Mouse (Mus musculus) cerebral cortex, adult 2 months (tissue): Measurements from ENCODE around the gene S100a1.

Experiments used
- WGBS: fragments of 180-500 bp; shearing (Covaris S2); methylation state at CpG from one replicate; pipeline ENCODE4 v1.1.7; 2018; 5-methylcytosine and 5-hydroxymethylcytosine counted together

S100a1 gene

DNA sequence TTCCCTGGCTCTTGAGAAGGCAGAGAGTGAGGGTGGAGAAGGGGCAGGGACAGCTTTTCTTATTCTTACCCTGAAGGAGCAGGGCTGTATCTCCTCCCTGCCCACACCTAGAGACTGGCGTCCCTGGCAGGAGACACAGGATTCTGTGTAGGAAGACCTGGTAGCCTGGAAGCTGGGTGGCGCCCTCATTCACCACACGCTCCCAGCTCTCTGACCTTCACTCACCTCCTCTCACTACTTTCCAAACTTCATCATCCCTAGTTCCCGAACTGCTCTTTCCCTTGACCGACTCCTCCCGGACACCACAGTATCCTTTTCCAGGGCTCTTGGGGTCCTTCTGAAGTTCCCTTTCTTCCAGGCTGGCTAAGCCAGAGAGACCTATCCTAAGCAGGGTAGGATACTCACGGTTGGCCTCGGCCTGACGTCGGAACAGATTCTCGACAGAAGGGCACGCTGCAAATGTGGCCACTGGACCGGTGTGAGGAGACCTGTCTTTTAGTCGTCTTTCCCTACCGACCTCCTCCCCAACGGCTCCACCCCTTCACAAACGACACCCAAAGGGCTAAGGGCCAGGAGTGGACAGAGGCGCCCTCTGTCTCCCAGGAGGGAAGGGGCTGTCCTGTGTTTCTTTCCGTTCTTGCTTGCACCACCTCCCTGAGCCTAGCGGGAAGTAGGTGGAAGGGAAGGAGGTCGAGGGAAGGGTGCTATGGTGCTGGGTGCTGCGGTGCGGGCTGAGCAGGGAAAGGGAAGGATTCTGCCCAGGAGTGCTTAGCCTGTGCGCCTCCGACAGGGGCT, at the start of gene S100a1, which contains the start of gene S100a13:
S100a1 (minus strand) TSS at position 597 of the 795 bp plus-strand sequence.
S100a13 (plus strand) TSS at position 640 of the 795 bp plus-strand sequence.
- 9% methylated on average over 25 of the region's 25 CpGs for WGBS

DNA sequence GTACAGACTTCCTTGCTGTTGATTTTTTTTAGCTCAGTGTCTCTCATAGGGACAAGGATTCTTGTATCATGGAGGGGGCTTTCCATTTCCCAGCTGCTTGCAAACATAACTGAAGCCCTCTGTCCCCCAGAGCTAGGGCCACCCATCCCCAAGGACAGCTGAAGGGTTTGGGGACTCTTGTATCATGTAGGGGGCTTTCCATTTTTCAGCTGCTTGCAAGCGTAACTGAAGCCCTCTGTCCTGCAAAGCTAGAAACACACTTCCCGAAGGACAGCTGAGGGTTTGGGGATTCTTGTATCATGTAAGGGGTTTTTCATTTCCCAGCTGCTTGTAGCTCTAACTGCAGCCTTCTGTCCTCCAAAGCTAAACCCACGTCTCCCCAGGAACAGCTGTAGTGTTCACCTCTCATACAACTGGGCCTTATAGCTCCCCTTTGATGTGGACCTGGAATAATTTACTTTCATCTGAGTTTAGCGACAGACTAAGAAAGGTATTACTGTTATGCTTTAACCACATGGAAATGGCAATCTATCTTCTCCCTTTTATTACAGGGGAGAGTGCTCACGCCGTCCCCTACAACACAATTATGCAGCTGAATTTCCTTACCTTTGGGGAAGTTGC, 45.9 kb upstream of the S100a1 start, which contains the start of gene S100a3:
S100a3 (plus strand) TSS at position 571 of the 621 bp plus-strand sequence.
- WGBS: 88% methylated on average over 6 of the region's 6 CpGs

DNA sequence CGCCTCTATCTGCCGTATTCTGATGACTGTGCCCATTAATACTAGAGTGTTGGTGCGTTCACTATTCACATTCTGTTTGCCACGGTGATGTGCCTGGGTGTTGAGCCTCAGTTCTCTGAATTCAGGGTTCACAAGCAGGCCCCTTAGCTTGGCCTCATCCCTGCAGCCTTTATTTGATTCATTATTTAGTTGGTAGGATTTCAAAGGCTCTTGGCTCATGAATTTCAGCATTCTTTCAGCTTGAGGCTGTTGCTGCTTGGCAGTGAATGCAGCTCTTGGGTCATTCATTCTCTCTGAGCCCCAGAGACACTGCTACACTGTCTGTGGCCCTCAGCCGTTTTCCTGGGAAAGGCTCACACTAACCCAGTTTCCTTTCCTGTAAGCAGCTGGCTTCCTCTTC, 41.8 kb upstream of the S100a1 start:
- 56% methylated on average over 5 of the region's 5 CpGs for WGBS

DNA sequence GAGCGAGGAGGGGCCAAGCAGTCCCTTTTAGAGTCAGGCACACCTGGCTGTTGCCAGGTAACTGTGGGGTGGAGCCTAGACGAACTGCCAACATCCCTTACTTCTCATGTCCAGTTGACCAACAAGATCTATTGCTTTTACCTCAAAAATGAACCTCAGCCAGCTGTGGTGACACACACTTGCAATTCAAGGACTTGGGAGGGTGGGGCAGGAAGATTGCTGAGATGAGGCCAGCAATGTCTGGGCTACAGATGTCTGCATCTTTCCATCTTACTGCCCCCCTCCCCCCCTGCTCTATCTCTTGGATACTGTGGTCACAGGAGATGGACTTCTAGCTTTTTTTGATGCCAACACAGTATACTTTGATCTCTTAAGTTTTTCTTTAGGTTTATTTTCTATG, 38.0 kb upstream of the S100a1 start:
- 88% methylated on average over 2 of the region's 2 CpGs for WGBS

DNA sequence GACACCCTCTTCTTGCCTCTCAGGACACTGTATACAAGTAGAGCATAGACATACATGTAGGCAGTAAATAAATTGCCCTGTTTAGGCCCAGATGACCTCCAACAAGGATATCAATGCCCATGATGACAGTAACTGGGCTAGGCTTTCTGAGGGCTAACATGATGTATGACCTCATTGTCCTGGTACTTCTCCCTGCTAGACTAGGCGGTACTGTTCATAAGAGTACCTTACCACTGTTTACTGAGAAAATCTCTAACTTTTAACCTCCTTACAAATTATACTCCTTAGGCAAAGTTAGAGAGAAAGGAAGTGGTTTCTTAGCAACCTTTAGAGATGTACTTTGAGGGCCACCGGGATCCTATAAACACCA, 36.2 kb upstream of the S100a1 start:
- WGBS: 81% methylated on average over 2 of the region's 2 CpGs

DNA sequence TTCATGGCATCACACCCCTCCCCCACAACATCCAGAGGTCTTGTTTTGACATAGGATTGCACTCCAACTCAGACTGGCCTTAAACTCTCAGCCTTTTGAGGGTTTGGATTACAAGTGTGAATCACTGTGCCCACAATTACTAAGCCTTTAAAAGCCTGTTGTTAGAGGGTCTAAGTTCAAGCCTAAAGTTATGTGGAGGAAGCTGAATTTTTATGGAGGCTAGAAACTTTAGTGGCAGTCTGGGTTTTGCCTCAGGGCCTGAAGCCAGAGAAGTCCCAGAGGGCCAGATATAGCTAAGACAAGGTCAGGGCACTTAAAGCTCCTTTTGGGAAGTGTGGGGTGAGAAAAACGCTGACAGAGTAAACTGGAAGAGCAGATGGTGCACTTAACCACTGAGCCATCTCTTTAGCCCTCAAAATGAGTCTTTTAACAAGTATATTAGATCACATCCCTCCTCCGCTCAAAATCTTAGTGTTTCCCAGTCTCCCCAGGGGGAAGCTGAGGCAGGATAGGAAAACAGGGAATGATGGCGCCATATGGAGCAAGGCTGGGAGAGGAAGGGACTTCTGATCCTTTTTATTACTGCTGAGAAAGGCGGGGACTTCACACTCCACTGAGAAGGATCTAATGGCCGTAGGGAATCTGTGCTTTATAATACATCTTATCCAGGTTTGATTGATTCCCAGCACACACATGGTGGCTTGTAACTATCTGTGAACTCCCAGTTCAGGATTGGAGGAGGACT, 35.7 kb upstream of the S100a1 start:
- WGBS: 82% methylated on average over 5 of the region's 5 CpGs

DNA sequence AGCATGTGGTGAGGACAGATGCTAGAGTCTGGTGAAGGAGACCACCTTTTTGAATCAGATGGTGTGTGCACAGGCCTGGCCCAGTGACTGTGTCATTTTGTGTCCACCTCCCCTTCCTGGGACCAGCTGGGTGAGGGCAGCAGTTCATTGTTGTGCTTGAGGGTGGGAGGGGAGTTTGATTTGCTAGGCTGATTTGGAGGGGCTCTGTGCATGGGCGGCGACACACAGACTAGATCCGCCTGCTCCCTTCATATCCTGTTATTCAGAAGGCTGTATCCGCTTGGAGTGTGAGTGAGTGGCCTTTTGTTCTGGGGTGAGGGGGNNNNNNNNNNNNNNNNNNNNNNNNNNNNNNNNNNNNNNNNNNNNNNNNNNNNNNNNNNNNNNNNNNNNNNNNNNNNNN, 26.7 kb upstream of the S100a1 start:
- WGBS: 65% methylated on average over 4 of the region's 4 CpGs

DNA sequence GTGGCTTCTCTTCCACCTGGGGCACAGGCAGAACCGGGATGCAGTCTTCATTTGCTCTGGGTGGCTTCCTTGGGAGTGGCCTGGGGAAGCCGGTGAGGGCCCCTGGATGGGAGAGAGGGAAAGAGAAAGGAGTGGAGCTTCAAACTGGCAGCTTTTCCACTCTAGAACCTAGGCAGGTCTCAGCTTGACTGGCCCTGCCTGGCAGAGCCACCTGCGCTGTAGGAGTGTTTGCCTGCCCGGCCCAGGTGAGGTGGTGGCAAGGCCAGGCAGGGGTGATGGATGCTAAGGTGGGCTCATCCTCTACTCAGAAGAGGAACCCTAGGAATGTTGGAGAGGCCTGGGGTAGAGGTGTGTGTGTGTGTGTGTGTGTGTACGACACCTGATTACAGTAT, 23.7 kb upstream of the S100a1 start:
- 79% methylated on average over 5 of the region's 5 CpGs for WGBS

DNA sequence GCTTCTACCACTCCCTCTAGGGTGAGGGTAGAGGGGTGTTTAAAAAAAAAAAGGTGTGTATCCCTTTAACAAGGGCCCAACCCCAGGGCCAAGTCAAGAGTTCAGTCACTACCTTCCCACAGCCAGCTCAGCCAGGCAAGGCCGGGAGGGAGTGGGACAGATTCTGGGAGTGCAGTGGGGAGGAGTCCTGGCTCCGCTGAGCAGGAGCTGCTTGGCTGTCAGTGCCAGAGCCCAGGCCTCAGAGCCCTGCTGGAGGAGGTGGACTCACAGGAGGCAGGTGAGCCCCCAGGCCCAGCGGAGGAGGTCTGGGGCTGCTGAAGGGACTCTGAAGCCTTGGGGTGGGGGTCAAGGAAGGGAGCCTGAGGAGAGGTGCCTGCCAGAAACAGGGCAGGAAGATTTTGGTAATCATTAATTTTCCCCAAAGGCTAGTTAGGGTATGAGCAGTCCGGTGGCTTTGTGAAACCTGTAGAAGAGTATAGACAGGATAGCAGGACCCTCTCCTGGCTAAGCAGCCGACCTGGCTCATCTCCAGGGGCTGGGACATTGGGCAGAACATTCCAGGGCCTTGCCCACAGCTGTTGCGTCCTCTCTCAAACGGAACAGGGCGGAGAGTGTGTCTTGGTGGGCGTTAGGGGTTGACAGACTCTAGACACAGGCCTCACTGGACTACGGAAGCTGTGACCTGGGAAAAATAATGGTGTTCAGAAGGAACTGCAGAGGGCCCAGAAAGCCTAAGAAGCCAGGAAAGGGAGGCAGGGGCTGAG, 23.1 kb upstream of the S100a1 start, which contains the start of gene S100a16:
S100a16 (plus strand) TSS at position 114 of the 764 bp plus-strand sequence.
- WGBS: 66% methylated on average over 10 of the region's 10 CpGs

DNA sequence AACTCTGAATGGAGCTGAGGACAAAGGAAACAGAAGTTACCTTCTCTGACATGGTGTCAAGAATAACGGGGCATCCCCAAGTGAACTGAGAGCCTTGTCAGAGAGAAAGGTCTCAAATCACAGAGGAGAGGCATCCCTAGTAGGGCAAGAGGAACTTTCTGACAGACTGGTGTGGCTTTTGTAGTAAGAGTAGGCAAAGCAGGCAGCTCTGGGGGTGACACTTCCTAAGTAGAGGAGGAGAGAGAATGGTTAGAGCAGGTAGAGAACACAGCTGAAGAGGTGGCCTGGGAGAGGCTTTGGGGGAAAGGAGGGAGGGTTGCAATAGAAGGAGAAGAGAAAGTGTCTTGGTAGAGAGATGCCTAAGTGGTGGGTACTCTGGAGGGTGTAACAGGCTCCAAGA, 21.3 kb upstream of the S100a1 start:
- WGBS: 74% methylated on average over 1 of the region's 1 CpGs

DNA sequence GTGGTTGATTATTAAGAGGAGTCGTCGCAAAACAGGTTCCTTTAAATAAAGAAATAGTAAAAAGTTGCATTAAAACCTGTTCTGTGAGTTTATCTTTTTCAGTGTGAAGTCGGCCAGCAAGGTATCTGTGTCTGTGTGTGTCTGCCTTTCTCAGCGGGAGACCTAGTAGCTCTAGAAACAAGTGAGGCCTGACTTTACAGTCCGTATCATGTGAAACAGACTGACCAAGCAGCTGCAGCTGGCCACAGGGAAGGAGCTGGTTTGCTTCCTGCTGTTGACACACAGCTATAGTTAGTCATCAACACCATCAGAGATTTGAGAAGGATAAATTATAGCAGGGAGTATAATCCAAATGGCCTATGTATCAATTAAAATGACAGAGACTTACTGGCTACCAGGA, 17.5 kb upstream of the S100a1 start:
- 87% methylated on average over 5 of the region's 5 CpGs for WGBS

DNA sequence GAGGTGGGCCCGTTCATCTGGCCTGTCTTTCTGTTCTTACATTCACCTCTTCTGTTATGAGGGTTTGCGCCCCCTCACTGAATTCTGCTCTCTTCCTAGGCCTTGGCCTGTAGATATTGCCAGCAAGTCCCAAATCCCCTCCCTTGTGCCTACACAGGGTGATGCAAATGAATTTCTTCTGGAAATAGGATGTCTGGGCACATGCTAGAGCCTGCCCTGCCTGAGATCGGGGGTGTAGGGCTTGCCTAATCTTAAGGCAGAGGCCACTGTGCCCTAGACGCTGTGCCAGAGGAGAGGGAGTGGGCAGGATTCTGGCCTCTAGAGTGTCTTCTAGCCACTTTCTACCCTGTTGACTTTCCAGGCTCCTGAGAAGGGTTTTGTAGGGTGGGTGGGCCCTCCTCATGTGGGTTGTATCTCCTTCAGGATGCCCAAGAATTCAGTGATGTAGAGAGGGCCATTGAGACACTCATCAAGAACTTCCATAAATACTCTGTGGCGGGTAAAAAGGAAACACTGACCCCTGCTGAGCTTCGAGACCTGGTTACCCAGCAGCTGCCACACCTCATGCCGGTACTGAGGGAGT, 13.2 kb upstream of the S100a1 start:
- 90% methylated on average over 7 of the region's 7 CpGs for WGBS

DNA sequence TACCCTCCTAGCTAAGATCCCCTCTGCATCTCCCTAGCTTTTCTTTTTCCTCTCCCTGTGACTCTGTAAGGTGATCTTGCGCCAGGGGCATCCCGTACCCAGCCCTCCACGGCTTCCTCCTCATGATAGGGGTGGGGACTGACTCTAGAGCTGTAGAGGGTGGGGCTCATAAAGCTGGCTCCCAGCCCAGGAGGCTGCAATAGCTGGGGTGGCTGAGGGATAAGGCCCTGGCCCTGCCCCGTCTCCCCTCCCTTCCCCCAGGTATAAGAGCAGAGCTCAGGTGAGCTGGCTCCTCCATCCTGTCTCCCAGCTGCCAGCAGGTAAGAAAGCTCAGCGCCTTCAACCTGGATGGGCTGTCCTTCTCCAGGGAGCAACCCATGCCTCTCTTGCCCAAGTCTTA, 12.4 kb upstream of the S100a1 start, which contains the start of gene S100a14:
S100a14 (plus strand) TSS at position 277 of the 400 bp plus-strand sequence.
- WGBS: 76% methylated on average over 5 of the region's 5 CpGs

DNA sequence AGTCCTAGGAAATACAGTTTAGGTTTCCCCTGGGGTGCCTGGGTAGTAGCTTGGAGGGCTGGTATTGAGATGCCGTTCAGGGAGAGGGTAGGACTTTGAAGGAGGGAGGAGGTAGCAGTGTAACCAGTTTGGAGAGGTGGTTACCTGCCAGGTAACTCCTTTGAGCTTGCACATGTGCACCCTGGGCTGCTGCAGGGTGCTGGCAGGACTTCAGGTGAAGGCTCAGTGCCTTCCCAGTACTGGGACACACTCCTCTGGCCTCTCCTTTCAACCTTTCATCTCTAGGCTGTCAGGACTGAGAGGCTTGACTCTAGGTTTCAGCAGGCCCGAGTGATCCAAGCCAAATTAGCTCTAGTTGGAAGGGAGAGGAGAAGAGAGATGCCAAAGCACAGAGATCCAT, 11.9 kb upstream of the S100a1 start:
- 72% methylated on average over 2 of the region's 2 CpGs for WGBS

DNA sequence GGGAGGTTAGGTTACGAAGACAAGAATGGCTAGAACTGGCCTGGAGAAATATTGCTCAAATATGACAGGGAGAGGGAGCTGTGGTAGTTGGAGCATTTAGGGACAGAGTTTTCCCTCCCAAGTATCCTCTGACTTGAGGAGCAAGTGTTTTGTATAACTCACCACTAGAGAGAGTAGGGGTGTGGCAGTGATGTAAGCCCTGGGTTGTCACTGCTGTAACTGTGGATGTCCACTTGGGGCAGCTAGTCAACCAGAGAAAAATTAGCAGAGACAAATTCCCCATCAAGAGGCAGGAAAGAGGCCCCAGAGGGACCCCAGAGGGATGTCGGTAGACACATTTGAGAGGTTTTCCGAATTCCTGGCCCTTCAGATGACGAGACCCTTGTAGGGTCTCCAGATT, 11.2 kb upstream of the S100a1 start:
- 70% methylated on average over 4 of the region's 4 CpGs for WGBS

DNA sequence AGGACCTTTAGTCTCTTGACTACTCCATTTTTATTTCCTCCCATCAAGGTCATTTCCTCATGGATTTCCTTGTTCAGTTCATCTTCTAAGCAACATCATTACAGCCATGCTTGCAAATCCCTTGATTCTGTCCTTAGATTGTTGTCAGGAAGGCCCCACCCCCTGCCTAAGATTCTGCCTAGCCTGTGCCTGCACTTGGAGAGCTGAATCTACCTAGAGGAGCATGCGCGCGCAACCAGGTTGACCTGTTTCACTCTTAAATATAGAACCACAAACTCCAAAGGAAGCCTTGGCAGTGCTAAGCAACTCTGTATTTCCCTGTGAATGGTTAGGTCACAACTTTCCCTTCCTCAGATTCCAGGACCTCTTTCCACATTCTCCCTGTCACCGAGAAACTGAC, 3.5 kb upstream of the S100a1 start:
- 82% methylated on average over 4 of the region's 4 CpGs for WGBS

DNA sequence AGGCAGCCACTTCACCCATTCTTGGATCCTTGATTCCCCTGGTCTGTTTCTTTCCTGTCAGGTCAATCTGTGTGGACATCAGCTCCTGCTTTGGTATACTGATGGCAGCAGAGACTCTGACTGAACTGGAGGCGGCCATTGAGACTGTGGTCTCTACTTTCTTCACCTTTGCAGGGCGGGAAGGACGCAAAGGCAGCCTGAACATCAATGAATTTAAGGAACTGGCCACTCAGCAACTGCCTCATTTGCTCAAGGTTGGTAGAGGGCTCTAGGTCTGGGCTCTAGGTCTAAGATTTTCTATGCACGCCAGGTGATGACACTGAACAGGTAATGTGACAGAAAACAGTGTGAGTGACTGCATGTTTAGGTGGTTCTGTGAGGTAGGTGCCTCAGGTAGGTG, 1.6 kb upstream of the S100a1 start:
- WGBS: 95% methylated on average over 4 of the region's 4 CpGs

DNA sequence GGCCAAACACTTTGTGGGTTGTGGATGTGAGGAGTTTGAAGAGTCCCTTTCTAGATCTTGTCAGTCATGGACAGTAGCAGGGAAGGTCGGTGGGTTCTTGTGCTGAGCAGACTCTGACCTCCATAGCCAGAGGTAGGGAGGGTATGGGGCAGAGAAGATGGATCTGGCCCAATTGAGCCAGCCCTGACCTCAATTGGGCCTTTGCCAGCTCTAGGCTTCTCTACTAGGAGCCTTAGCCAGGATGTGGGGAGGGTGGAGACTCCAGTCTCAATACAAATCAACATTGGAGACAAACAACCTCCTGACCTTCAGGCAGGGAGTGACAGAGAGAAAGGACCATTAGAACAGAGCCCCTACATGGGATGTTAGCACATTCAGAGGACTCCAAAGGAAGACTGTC, 1.1 kb upstream of the S100a1 start:
- 32% methylated on average over 1 of the region's 1 CpGs for WGBS

DNA sequence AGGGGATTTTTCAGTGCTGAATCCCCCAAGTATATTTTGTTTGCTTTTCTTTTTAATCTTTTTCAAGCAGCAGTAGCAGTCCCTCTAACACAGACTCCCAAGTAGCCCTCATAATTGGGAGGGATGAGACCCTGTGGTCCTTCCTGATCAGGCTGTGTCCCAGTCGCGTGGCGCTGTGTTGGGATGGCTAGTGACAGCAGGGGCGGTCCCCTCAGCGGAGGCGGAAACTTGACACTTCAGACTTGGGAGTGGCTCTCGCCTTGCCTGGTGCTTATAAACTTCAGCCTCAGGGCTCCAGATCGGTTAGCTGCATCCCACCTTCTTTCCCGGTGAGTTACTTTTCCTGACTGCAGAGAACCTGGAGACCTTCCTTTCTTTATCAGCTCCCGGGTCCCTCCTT, 499 bp upstream of the S100a1 start:
- WGBS: 1% methylated on average over 10 of the region's 10 CpGs

DNA sequence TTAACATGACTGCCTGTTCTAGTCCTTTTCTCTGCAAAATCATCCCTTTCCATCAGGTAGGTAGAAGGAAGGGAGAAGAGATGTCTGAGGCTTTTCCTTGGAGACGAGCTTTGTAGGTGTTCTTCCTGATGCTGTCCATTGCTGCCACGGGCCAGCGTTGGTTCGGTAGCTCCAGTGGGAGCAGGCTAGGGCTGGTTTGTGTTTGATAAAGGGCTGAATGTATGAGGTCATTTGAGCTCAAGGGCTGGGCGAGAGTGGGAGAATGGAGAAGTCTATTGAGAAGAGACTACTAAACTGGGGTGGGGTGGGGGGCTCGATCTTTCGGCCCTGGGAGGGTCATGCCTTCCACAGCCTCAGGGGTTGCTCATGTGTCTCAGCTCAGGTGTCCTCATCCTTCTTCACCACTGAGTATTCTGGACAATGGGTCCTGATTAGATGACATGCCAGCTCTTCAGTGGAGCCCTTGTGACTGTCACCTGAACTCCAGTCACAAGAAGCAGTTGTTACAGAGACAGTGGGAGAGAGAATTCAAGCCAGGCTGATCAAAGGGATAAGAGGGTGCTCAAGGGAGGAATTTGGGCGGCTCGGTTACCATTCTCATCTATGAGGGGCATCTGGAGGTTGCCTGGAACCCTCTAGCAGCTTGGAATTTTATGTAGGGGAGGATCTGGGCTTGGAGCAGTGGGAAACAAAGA, 1.1 kb downstream of the S100a1 start:
- WGBS: 82% methylated on average over 9 of the region's 9 CpGs

DNA sequence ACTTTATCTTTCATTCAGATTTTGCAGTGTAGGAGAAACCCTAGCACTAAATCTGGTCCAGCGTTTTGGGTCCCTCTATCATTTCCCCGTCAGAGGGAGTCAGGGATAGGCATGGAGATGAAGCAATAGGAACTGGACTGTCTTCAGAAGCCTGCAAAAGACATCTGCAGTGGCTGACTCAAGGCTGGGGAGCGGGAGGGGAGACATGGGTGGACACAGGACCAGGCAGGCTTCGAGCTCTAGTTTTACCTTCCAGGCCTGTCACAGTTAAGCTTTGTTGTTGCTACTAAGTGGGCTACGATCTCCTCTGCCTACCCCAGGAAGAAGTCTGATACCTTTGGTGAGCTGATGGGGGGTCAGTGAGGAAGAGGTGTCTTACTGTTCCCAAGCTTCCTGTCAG, 1.9 kb downstream of the S100a1 start:
- WGBS: 79% methylated on average over 5 of the region's 5 CpGs
